Mouse (Mus musculus) liver, embryonic 12.5 days (tissue): Measurements from ENCODE around the gene Oaz1. TPM values are rescaled to one million over a fixed set of nuclear protein-coding genes. Genes with fewer than 3 reads are reported as not detected.

Experiments used
- ATAC-seq: fragments of 200-750 bp; cut with Nextera tagmentation; 2 replicates; pipeline ENCODE4 v1.8.0; 2017; ENCODE audit warnings: moderate number of reproducible peaks, mild to moderate bottlenecking, moderate library complexity
- H3K27ac ChIP-seq: fragments of 300-500 bp; sonication (generic); 2 replicates; pipeline ENCODE4 v1.5.1; 2016; ENCODE audit warnings: mild to moderate bottlenecking
- H3K27me3 ChIP-seq: fragments of 300-500 bp; sonication (generic); replicated peaks from 2 replicates; pipeline ENCODE4 v1.6.1; 2016; ENCODE audit warnings: mild to moderate bottlenecking, moderate library complexity
- H3K36me3 ChIP-seq: fragments of 300-500 bp; sonication (generic); 2 replicates; pipeline ENCODE4 v1.6.1; 2016; ENCODE audit warnings: mild to moderate bottlenecking, moderate library complexity
- H3K4me1 ChIP-seq: fragments of 300-500 bp; sonication (generic); 2 replicates; pipeline ENCODE4 v1.6.1; 2016
- H3K4me2 ChIP-seq: fragments of 300-500 bp; sonication (generic); 2 replicates; pipeline ENCODE4 v1.6.1; 2016; ENCODE audit warnings: mild to moderate bottlenecking, moderate library complexity
- H3K4me3 ChIP-seq: fragments of 300-500 bp; sonication (generic); 2 replicates; pipeline ENCODE4 v1.5.1; 2016; ENCODE audit warnings: mild to moderate bottlenecking, moderate library complexity
- H3K9ac ChIP-seq: fragments of 300-500 bp; sonication (generic); 2 replicates; pipeline ENCODE4 v1.6.1; 2016; ENCODE audit warnings: mild to moderate bottlenecking, moderate library complexity
- H3K9me3 ChIP-seq: fragments of 300-500 bp; sonication (generic); replicated peaks from 2 replicates; pipeline ENCODE4 v1.6.1; 2016; ENCODE audit warnings: mild to moderate bottlenecking, moderate library complexity
- WGBS: fragments of 180-500 bp; shearing (Covaris S2); methylation state at CpG from one replicate; pipeline ENCODE4 v1.1.7; 2016; ENCODE audit not compliant: insufficient replicate concordance; 5-methylcytosine and 5-hydroxymethylcytosine counted together
- polyA plus RNA-seq: library from polyadenylated mRNA; unstranded; fragments of >200 nt; fragmentation: Nextera tagmentation; extraction: Ambion mirVana; gene quantifications from 2 replicates; pipeline ENCODE4 v1.2.1, GENCODE M21; 2016

The Oaz1 gene
- polyA plus RNA-seq, 1 experiment from 2014 or later = 1,635 TPM

DNA sequence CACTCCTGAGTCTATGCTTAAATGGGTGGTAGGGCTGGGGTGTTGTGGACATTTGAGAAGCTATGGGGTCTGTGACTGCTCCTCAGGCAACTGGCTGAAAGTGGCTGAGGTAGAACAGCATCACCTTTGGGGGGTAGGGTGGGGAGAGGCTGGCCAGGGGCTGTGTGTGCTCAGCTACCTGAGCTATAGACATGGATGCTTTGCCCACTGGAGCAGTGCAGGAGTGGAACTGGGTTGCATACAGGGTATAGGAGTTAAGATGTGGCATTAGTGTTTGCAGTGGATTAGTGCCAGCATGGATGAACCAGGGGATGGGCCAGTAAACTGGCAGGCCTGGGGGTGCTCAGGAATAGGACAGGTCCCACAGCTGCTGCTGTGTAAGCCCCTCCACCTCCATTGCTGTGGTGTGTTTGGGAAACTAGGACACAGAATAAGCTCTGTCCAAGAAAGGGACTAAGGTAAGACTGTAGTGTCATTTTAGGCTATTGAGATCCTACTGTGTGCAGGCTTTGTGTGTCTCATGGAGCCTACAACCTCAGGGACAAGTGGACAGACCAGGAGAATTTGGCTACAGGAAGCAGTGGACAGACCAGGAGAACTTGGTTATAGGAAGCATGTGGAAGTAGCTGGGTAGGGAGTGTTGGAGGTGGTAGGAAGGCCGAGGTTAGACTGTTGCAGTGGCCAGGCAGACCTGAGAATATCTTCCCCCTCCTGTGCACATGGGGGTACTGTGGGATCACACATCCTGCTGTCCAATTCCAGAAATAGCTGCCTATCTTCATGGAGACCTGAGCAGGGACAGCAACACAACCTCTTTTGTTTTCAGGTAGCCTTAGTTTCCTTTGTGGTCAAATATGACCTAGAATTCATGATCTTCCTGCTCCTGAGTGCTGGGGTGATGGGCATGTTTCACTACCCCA, 3.2 kb downstream of the Oaz1 start:
- Histone ChIP-seq H3K36me3 (peaks cover 34% of the 10 kb centered on the region), H3K4me3 (no peak overlapping the region), H3K27ac (peak overlapping the region; percentile 61; the same call in 1 of the 2 replicates), H3K4me1 (peaks cover 55% of the 10 kb centered on the region), H3K27me3 (peaks cover 29% of the 10 kb centered on the region), H3K4me2 (0 out of 2 replicates have a peak overlapping the region, but pooled peaks have one; percentile 8), H3K9me3 (no peaks in the 10 kb centered on the region), H3K9ac (0 out of 2 replicates have a peak overlapping the region, but pooled peaks have one; percentile 12)
- WGBS = 38% methylated on average over 1 of the region's 1 CpGs
- no peak for ATAC-seq

DNA sequence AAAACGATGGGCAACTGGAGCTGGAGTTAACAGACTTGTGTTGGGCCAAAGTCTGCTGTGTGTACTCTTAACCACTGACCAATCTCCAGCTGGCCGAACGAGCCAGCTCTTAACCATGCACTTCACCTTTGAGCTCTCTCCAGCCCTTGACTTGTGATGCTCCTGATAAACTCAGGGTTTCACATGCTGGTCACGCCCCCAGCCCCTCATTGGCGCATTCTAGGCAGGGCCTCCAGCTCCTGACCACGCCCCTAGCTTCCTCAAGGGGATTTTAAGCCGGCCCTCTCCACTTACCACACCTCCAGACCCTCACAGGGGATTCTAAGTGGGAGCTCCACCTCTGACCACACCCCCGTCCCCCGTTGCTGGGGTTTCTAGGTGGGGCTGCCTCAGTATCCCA, 4.7 kb downstream of the Oaz1 start:
- Histone ChIP-seq H3K4me2 (peak overlapping the region; percentile 35), H3K4me1 (peaks cover 50% of the 10 kb centered on the region), H3K27me3 (peaks cover 45% of the 10 kb centered on the region), H3K9ac (peak overlapping the region; percentile 33; the same call in 1 of the 2 replicates), H3K27ac (peak overlapping the region; percentile 61; the same call in 1 of the 2 replicates), H3K4me3 (no peak overlapping the region), H3K36me3 (peaks cover 34% of the 10 kb centered on the region), H3K9me3 (no peaks in the 10 kb centered on the region)
- ATAC-seq = peak; percentile 16; the same call in 1 of the 2 replicates
- 2% methylated on average over 9 of the region's 9 CpGs for WGBS

DNA sequence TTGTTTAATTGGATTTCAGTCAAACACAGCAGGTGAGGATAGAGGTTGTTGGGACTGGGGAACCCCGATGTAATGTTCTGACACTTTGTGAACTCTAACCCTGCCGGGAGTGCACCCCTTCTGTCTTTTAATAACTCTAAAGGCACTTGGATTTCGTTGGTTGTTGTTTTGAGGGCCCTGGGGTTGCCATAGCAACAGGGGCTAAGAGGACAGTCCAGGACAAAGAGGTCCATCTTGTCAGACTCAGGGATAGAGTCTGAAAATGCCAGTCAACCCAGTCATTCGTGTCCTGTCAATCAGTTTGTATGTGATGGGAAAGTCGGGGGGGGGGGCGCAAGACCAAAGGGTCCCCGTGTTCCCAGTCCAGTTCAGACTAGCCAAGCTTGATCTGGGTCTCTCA, 6.4 kb downstream of the Oaz1 start:
- H3K4me1 ChIP-seq = peaks cover 51% of the 10 kb centered on the region

DNA sequence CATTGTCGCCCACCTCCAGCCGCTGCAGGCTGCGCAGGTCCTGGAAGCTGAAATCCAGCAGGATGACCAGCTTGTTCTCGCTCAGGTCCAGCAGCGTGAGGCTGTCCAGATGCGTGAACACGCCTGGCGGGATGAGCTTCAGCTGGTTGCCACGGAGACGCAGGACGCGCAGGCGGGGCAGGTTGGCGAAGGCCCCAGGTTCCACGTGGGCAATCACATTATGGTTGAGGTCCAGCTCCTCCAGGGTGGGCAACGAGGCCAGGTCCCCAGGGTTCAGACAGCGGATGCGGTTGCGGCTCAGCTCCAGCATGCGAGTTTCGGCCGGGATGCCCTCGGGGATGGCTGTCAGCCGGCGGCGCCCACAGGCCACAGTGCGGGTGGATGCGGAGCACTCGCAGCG, 9.2 kb downstream of the Oaz1 start:
- Histone ChIP-seq H3K27ac (no peak overlapping the region), H3K9ac (no peak overlapping the region), H3K4me1 (peaks cover 31% of the 10 kb centered on the region), H3K27me3 (peaks cover 89% of the 10 kb centered on the region), H3K36me3 (peaks cover 2% of the 10 kb centered on the region), H3K4me2 (no peak overlapping the region), H3K4me3 (no peak overlapping the region), H3K9me3 (no peaks in the 10 kb centered on the region)
- no peak for ATAC-seq
- 47% methylated on average over 30 of the region's 30 CpGs for WGBS

More for the DNA sequence above, 6.4 kb downstream of the Oaz1 start:
- H3K27me3 ChIP-seq = peaks cover 61% of the 10 kb centered on the region
- H3K9me3 ChIP-seq = no peaks in the 10 kb centered on the region
- no peak for ATAC-seq
- H3K9ac ChIP-seq = no peak overlapping the region
- H3K36me3 ChIP-seq = peaks cover 29% of the 10 kb centered on the region
- H3K4me3 ChIP-seq = no peak overlapping the region
- H3K4me2 ChIP-seq = no peak overlapping the region
- 62% methylated on average over 7 of the region's 7 CpGs for WGBS
- no peak overlapping the region for H3K27ac ChIP-seq

DNA sequence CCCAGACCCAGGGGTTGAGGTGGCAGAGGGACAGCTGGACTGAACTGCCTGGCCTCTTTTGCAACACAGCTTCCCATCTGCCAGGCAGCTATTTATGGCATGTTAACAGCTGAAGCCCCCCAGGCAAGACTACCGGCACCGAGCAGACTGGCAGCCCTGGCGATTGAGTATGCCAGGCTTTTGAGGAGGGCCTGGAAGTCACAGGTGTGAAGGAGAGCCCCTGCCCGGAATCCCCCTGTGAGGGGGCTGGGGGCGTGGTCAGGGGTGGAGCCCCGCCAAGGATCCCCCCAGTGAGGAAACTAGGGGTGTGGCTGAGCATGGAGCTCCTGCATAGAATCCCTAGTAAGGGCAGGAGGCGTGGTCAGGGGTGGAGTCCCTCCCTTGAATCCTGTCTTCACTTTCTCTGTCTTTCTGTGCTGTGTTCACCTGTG, 10.5 kb downstream of the Oaz1 start:
- H3K27ac ChIP-seq = no peak overlapping the region
- no peak for ATAC-seq
- H3K4me3 ChIP-seq = no peak overlapping the region
- H3K9me3 ChIP-seq = no peaks in the 10 kb centered on the region
- H3K4me2 ChIP-seq = no peak overlapping the region
- peaks cover 99% of the 10 kb centered on the region for H3K27me3 ChIP-seq
- H3K36me3 ChIP-seq = no peaks in the 10 kb centered on the region
- 35% methylated on average over 7 of the region's 7 CpGs for WGBS
- H3K9ac ChIP-seq = no peak overlapping the region
- peaks cover 20% of the 10 kb centered on the region; the same call in 1 of the 2 replicates for H3K4me1 ChIP-seq

DNA sequence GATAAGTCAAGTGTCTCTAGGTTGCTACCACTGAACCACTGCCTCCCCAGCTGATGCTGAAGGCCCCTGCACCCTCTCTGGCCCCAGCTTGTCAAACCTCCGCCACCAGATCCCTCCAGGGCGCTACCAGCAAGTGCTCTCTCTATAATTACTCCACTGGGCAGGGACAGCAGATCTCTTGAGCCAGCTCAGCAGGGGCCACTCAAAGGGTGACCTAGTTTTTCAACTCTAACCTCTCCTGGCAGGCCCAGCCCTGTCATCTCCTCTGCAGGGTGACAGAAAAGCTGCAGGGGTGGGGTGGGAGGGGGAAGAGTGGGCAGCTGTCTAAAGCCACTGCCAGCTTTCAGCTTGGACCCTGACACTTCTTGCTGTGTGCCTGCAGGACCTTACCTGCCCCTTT, 11.4 kb downstream of the Oaz1 start:
- Histone ChIP-seq H3K4me3 (no peak overlapping the region), H3K9me3 (no peaks in the 10 kb centered on the region), H3K4me2 (no peak overlapping the region), H3K36me3 (no peaks in the 10 kb centered on the region), H3K27ac (no peak overlapping the region), H3K4me1 (peaks cover 20% of the 10 kb centered on the region; the same call in 1 of the 2 replicates), H3K27me3 (peaks cover 100% of the 10 kb centered on the region), H3K9ac (no peak overlapping the region)
- 29% methylated on average over 2 of the region's 2 CpGs for WGBS
- ATAC-seq = no peak

DNA sequence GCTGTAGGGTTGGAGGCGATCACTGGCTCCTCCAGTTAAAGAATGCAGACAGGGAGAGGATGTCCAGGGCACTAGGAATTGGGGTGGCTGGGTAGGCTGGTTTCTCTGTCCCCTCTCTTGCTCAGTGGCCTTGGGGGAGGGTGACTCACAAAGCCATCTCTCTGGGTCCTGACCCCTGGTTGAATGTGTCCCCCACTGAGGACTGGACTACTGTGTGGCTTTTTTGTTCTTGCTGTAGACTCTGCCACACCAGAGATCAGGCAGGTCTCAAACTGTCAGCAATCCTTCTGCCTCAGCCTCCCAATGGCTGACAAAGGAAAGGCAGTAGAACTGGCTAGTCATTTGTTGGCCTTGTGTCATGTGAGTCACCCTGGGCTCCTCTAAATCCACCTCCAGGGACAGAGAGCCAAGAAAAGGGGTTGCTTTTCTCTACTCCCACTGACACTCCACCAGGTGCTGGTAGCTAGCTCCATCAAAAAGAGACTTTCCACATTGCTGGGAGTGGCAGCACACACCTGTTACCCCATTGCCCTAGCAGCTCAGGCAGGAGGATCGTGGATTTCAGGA, 12.0 kb downstream of the Oaz1 start:
- Histone ChIP-seq H3K9me3 (no peaks in the 10 kb centered on the region), H3K4me1 (peaks cover 21% of the 10 kb centered on the region; the same call in 1 of the 2 replicates), H3K9ac (no peak overlapping the region), H3K27me3 (peaks cover 100% of the 10 kb centered on the region), H3K36me3 (no peaks in the 10 kb centered on the region), H3K4me3 (no peak overlapping the region), H3K27ac (no peak overlapping the region), H3K4me2 (no peak overlapping the region)
- WGBS = 51% methylated on average over 2 of the region's 2 CpGs
- ATAC-seq = no peak

DNA sequence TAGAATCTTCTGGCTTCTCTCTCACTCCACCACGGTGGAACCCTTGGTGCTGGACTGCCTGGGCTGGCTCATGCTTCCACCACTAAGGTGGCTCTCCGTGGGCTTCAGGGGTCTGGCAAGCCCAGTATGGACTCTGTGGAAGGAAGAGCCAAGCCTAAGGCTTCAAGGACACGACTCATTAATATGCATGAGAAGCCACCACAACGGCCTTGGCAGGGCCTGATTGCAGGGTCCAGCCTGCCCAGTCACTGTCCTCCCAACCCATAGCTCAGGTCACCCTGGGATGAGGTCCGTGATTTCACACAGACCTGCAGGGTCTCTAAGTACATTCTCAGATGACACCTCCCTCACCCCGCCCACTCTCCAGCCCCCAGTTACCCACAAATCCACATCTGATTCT, 13.4 kb downstream of the Oaz1 start:
- no peak overlapping the region for H3K9ac ChIP-seq
- no peaks in the 10 kb centered on the region for H3K9me3 ChIP-seq
- H3K4me3 ChIP-seq = no peak overlapping the region
- no peak overlapping the region for H3K4me2 ChIP-seq
- H3K36me3 ChIP-seq = no peaks in the 10 kb centered on the region
- peaks cover 25% of the 10 kb centered on the region for H3K4me1 ChIP-seq
- H3K27me3 ChIP-seq = peaks cover 100% of the 10 kb centered on the region
- 53% methylated on average over 6 of the region's 6 CpGs for whole genome bisulfite sequencing
- no peak for ATAC-seq
- no peak overlapping the region for H3K27ac ChIP-seq

DNA sequence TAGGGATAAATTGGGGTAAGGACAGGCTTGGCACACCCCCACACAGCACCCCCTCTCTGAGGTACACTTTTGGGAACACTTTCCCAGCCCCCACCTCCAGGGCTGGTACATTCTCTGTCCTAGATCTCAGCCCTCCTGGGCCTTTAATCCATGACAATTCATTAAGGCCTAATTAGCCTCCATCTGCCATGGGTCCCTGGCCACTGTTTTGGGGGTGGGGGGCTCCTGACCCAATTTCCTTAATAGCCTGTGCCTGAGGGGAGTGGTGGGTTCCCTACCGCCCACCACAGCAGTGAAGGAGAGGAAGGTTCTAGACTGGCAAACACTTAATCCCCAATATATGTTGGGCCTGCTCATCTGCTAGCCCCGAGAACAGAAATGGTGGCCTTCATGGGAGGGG, 15.2 kb downstream of the Oaz1 start:
- no peak overlapping the region for H3K4me3 ChIP-seq
- H3K4me2 ChIP-seq = no peak overlapping the region
- no peaks in the 10 kb centered on the region for H3K36me3 ChIP-seq
- no peak overlapping the region for H3K27ac ChIP-seq
- no peak for ATAC-seq
- H3K27me3 ChIP-seq = peaks cover 100% of the 10 kb centered on the region
- H3K4me1 ChIP-seq = peaks cover 21% of the 10 kb centered on the region
- H3K9ac ChIP-seq = no peak overlapping the region
- H3K9me3 ChIP-seq = no peaks in the 10 kb centered on the region
- 75% methylated on average over 2 of the region's 2 CpGs for WGBS

DNA sequence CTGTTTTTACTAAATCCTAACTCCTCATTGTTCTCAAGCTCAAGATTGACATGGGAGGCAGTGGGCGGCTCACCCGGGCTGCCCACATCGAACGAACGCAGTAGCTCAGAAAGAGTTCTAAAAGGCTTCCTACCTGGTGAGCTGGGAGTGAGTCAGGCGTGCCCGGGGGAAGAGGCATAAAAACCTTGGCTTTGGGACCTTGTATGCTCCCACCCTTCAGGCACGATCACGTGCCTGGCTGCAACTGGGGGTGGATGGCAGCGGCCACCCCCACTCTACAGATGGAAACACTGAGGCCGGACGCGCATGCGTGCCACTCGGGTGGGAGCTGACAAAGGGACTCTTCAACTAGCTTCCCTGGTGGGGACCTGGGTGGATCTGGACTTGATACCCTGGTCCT, 15.9 kb downstream of the Oaz1 start:
- no peaks in the 10 kb centered on the region for H3K9me3 ChIP-seq
- peaks cover 100% of the 10 kb centered on the region for H3K27me3 ChIP-seq
- no peak overlapping the region for H3K9ac ChIP-seq
- no peak overlapping the region for H3K27ac ChIP-seq
- no peaks in the 10 kb centered on the region for H3K36me3 ChIP-seq
- ATAC-seq = no peak
- H3K4me1 ChIP-seq = peaks cover 16% of the 10 kb centered on the region
- no peak overlapping the region for H3K4me2 ChIP-seq
- WGBS = 75% methylated on average over 15 of the region's 15 CpGs
- no peak overlapping the region for H3K4me3 ChIP-seq

DNA sequence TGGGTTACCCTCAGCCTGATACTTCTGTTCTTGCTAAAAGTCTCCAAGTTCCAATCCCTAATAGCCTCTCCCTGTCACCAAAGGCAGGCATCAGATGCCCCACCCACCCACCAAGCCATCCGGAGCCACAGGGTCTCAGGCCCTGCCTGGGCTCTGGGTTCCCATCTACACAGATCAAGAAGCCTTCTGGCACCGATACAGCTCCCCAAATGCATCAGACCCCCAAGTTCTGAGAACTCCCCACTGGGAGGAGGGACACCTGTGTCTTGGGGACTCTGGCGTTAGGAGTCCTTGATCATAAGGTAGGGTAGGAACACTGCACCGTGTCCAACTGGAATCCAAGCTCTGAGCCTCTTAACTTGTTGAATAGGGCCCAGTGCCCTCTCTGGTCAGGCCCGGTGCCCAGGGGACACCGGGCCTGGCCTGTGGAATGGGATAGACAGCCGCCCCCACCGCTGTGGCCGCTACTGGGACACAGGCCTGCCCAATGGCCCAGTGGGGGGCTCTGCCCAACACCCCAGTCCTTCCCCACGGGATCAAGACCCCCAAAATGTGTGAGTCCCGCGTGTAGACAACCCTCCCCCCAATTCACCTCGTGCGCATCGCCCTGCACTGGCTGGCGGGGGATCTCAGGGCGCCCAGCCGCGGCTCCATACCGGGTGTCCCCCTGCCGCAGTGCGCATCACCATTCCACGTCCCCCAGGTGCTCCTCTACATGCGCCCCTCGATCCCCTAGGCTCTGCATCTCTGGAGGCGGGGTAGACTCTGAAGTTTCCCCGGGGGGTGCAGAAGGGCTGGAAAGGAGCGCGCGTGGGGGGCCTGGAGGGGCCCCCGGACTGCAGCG, 16.9 kb downstream of the Oaz1 start:
- H3K4me3 ChIP-seq = peak overlapping the region; percentile 42
- peak overlapping the region; percentile 59 for H3K4me2 ChIP-seq
- H3K27ac ChIP-seq = no peak overlapping the region
- ATAC-seq = no peak
- H3K9me3 ChIP-seq = no peaks in the 10 kb centered on the region
- H3K9ac ChIP-seq = no peak overlapping the region
- 11% methylated on average over 32 of the region's 32 CpGs for WGBS
- H3K27me3 ChIP-seq = peaks cover 92% of the 10 kb centered on the region
- no peaks in the 10 kb centered on the region for H3K36me3 ChIP-seq
- H3K4me1 ChIP-seq = peaks cover 12% of the 10 kb centered on the region
